Mouse (Mus musculus) bone marrow macrophage, adult 2 months (primary cell): ENCODE results near the gene Fam187a. TPM values are rescaled to one million over a fixed set of nuclear protein-coding genes. Genes with fewer than 3 reads are reported as not detected.

Source experiments
- H3K27ac ChIP-seq: 2 replicates; pipeline ENCODE4 v1.5.1; 2012; ENCODE audit warnings: low read depth, low read length; ENCODE audit not compliant: insufficient read depth
- H3K4me1 ChIP-seq: 2 replicates; pipeline ENCODE4 v1.6.1; 2012; ENCODE audit warnings: low read length; ENCODE audit not compliant: control insufficient read depth, insufficient read depth
- H3K4me3 ChIP-seq: 2 replicates; pipeline ENCODE4 v1.5.1; 2012; ENCODE audit warnings: mild to moderate bottlenecking, low read length, moderate library complexity; ENCODE audit not compliant: insufficient read depth
- CTCF ChIP-seq: IDR thresholded peaks from 2 replicates; pipeline ENCODE4 v1.5.1; 2012; ENCODE audit warnings: low read depth, mild to moderate bottlenecking, low read length, moderate library complexity
- POLR2A ChIP-seq: IDR thresholded peaks from 2 replicates; pipeline ENCODE4 v1.6.1; 2012; ENCODE audit warnings: mild to moderate bottlenecking, low read depth, low read length, borderline replicate concordance
- polyA plus RNA-seq: library from polyadenylated mRNA; stranded (reverse); fragments of >200 nt; gene quantifications from 2 replicates; pipeline ENCODE4 v1.2.4, GENCODE M21; 2012; ENCODE audit not compliant: missing spikeins, insufficient read depth, insufficient read length

Gene Fam187a
- polyA plus RNA-seq, 1 experiment, result not detected

DNA sequence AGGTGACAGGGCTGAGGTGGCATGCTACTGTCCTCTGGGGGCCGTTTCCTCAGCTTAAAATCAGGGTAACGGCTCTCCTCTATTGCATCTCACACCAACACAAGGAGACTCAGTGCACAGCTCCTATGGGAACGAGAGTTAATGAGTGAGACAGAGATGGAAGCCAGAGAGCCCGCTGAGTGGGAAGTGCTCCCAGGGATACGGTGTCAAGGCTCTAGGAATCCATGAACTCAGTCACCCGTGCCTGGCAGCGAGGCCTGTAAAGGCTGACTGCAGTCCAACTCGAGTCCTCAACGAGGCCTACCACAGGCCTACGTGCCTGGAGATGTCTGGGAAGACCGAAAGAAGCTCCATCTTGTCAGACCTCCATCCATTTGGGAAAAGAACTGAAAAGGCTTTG, 26.0 kb upstream of the Fam187a start:
- Histone ChIP-seq H3K27ac (no peak overlapping the region), H3K4me1 (no peaks in the 10 kb centered on the region), H3K4me3 (no peak overlapping the region)
- TF ChIP-seq POLR2A (no peak), CTCF (no peak)

DNA sequence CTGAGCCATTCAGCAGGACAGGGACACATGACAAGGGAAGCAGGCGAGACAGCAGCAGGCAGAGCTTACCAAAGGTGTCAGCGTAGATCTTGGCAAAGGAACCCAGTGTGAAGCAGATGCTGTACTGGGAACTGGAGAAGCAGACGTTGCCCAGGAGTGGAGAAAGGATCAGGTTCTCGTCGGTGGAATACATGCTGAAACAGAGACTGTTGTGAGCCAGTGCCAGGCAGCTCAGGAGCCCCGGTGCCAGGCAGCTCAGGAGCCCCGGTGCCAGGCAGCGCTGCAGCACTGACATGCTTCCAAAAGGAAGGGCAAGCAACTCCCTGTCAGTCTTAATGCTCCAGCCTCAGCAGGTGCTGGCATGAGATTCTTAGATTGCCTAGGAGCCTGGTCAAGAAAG, 25.0 kb upstream of the Fam187a start:
- no peak overlapping the region for H3K4me3 ChIP-seq
- no peaks in the 10 kb centered on the region for H3K4me1 ChIP-seq
- H3K27ac ChIP-seq, result no peak overlapping the region
- TF ChIP-seq POLR2A (no peak), CTCF (no peak)

DNA sequence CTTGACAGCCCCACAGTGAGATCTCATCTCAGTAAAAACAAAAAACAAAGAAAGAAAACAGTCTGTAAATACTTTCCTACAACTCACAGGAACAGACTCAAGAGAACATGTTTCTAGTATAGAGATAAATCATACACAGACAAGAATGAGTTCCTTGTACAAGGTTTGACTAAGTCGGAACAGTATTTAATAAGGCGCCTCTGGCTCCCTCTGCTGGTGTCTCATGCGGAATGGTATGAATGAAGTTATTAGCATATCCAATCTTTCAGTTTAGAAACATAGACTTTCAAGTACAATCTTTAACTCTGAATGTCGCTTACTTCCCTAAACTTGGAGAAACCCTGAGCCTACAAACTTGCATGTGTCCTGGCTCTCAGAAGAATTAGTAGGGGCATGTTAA, 20.7 kb upstream of the Fam187a start:
- H3K4me1 ChIP-seq, result no peaks in the 10 kb centered on the region
- TF ChIP-seq CTCF, result no peak
- TF ChIP-seq POLR2A, result no peak
- no peak overlapping the region for H3K4me3 ChIP-seq
- H3K27ac ChIP-seq, result no peak overlapping the region

DNA sequence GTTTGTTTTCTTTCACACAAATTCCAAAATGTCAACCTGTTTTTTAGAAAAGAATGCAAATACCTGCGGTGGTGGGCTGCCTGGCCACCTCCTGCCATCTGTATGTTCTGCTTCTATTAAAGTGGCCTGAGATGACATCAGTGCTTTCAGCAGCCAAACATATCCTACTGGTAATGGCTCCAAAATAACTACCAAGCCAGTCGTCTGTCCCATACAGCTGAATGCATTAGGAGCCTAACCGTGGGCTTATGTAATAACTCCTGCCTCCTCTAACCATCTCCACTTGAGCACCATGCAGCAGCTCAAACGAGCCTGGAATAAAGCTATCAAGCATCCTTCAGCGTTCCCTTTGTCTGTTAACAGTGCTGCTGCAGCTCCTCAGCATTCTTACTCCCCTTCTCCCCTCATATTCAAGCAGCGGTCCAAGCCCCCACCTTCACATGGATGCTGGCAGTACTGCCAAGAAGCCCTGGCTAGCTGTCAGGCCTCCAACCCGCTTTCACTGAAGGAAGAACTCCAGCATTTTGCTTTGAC, 10.1 kb upstream of the Fam187a start:
- Histone ChIP-seq H3K4me1 (peaks cover 5% of the 10 kb centered on the region), H3K27ac (no peak overlapping the region), H3K4me3 (no peak overlapping the region)
- no peak for TF ChIP-seq POLR2A
- no peak for TF ChIP-seq CTCF

DNA sequence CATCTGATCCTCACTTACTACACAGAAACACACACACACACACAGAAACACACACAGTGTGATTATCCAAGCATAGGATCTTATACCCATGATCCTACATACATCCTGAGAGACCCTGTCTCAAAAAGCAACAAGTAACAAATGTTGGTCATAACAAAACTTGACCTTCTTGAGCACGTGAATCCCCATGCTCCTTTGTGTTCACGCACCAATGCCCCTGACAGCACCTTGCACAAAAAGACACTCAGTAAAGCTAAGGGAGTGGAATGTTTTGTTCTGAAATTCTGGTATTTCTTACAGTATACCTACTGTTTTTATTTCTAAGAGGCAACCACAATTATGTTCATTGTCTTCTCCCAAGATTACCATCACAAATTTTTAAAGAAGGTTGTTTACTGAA, 5.4 kb upstream of the Fam187a start:
- Histone ChIP-seq H3K4me1 (peaks cover 11% of the 10 kb centered on the region), H3K4me3 (no peak overlapping the region; the same call in 1 of the 2 replicates), H3K27ac (no peak overlapping the region)
- no peak for TF ChIP-seq CTCF
- TF ChIP-seq POLR2A, result no peak

DNA sequence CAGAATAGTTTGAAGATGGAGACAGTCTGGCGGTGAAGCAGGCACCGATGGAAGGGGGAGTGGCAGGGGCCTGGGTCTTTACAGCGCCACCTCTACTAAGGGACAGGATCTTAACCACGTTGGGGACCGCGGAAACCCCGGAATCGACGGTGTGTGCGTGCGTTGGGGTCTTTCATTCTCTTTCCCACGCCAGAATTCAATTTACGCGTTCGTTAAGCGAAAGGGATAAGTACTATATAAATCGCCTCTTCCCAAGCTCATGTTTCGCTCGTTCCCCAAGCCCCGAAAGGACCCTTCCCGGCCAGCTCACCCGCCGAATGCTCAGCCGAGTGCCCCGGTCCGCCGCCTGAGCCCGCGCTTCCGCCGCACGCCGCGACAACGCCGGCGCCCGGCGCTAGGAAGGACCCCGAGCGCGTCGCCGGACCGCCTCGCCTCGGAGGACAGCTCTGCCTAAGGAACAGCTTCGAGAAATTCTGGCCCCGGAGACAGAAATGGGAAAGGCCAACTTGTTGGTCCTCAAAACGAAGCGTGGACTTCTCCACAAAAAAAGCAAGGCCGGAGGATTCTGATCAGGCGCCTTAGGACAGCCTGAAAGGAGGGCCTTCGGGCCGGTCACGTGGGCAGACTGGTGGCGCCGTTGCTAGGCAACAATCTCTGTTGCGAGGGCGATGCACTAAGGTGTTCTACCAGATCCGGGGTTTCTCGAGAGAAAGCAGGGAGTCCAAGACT, 4.2 kb upstream of the Fam187a start, which contains the start of the genes Eftud2 and Ccdc103:
Eftud2 (minus strand) TSS at position 401 of the 729 bp plus-strand sequence.
Ccdc103 (plus strand) TSS at position 620 of the 729 bp plus-strand sequence.
- no peak for TF ChIP-seq CTCF
- no peak for TF ChIP-seq POLR2A
- Histone ChIP-seq H3K27ac (peak within 1 kb of the TSS; percentile 76), H3K4me3 (peak within 1 kb of the TSS; percentile 90), H3K4me1 (peaks cover 11% of the 10 kb centered on the region)

DNA sequence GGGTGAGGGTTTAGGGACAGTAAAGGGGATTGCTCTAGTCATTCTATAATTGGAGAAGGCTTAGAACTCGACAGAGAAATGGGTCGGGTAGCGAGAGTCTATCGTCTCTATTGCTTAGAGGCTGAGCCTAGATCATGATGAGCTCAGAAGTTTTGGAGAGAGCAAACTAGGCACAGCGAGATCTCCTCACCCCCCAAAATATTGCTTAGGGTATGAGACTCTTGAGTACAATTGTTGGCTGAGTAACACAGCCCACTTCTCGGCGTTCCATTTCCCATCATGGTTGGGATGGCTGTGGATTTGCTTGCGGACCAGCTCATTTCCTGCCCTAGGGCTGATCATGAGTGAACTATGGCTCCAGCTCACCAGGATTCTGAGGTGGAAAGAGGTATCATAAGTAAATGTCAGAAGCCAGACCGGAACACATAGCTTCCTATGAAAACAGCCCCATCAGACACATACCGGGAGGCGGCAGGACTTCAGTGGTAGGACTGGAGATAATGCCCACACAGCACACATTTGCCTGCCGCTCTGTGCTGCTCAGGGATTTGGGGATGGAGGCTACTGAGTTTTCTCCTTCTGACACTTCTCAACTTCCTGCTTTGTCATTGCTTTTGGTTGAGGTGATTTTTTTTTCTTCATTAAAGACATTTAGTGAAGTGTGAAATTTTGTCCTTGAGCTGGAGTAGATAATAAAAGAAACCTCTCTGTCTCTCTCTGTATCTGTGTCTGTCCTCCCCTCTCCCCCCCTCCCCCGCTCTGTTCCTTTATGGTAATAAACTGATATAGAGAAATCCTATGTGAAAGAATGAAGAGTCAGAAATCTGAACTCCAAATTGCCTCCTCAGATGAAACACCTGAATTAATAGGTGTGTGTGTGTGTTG, 3.4 kb upstream of the Fam187a start:
- Histone ChIP-seq H3K4me1 (peaks cover 11% of the 10 kb centered on the region), H3K4me3 (peak overlapping the region; percentile 90), H3K27ac (no peak overlapping the region)
- TF ChIP-seq POLR2A, result no peak
- no peak for TF ChIP-seq CTCF

DNA sequence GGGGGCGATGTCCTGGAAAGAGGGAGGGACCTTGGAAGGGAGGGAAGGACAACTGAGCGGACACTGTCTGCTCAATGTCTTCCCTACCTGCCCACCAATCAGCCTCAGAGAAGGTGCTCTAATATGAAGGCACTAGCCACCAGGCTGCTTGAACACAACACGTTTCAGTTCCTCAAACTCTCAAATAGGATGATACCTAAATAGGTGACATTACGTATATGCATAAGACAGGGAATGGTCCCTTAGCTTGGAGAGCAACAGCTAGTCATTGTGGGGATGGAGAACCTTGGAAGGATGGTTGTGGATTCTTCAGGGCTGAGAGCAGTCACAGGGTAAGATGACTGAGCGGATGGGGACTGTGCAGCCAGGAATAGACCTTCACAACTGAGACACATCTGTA, 2.5 kb downstream of the Fam187a start:
- no peak for TF ChIP-seq POLR2A
- TF ChIP-seq CTCF, result no peak
- Histone ChIP-seq H3K4me3 (no peak overlapping the region), H3K27ac (no peak overlapping the region), H3K4me1 (no peaks in the 10 kb centered on the region)

DNA sequence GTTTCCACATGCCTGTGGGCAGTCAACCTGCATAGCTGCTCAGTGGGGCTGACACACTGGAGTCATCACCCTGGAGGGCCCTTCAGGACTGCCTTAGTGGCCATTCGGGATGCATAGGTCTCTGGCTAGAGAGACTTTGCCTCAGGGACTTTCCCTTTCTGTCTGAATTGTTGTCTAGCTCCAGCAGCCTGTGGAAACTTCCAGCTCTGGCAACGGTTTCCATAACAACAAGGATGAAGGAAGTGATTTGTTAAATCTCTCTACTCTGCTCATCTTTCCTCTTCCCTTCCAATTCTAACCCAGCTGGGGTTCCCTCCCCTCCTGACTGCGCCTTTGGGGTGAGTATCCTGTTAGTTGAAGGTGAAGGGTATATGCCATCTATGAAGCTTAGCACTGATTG, 3.2 kb downstream of the Fam187a start:
- TF ChIP-seq CTCF (no peak), POLR2A (no peak)
- Histone ChIP-seq H3K4me1 (no peaks in the 10 kb centered on the region), H3K4me3 (no peak overlapping the region), H3K27ac (no peak overlapping the region)

DNA sequence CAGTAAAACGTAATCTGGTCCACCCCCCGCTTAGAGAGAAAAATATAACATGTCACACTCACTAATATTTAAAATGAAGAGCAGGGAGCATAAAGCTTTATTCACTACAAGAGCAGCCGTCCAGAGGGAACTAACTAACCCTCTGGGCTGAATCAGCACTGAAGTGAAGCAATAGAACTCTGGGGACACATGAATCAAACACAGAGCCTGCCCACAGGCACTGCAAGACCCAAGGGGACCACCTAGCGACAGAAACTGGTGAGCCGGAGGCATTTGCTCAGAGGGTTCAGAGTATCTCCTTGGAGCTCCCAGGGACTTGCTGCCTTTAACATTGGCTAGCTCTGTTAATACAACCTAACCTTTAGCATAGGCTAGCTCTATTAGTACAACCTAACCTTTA, 5.1 kb downstream of the Fam187a start:
- Histone ChIP-seq H3K27ac (no peak overlapping the region), H3K4me1 (peaks cover 12% of the 10 kb centered on the region), H3K4me3 (no peak overlapping the region)
- TF ChIP-seq POLR2A (no peak), CTCF (no peak)
